Mouse (Mus musculus) heart, embryonic 15.5 days (tissue): ENCODE measurements at regions not wholly inside any gene's neighbourhood (a gene's known extent, or its start where the extent isn't known, plus 50 kb on each side); places are given as distances from the start of the nearest gene placed in this dataset.

ENCODE experiments used
- ATAC-seq: fragments of 200-750 bp; cut with Nextera tagmentation; replicated peaks from 2 replicates; pipeline ENCODE4 v1.8.0; 2017; ENCODE audit warnings: low read depth, moderate TSS enrichment; ENCODE audit not compliant: insufficient number of reproducible peaks, insufficient read depth, low FRiP score
- H3K27ac ChIP-seq: fragments of 300-500 bp; sonication (generic); 2 replicates; pipeline ENCODE4 v1.5.1; 2015; ENCODE audit warnings: mild to moderate bottlenecking, inconsistent platforms
- H3K27me3 ChIP-seq: fragments of 300-500 bp; sonication (generic); 2 replicates; pipeline ENCODE4 v1.6.1; 2015; ENCODE audit warnings: inconsistent platforms
- H3K36me3 ChIP-seq: fragments of 300-500 bp; sonication (generic); 2 replicates; pipeline ENCODE4 v1.6.1; 2015; ENCODE audit warnings: mild to moderate bottlenecking, inconsistent platforms
- H3K4me1 ChIP-seq: fragments of 300-500 bp; sonication (generic); replicated peaks from 2 replicates; pipeline ENCODE4 v1.6.1; 2015; ENCODE audit warnings: inconsistent platforms
- H3K4me2 ChIP-seq: fragments of 300-500 bp; sonication (generic); 2 replicates; pipeline ENCODE4 v1.6.1; 2015; ENCODE audit warnings: inconsistent platforms, mild to moderate bottlenecking, moderate library complexity
- H3K4me3 ChIP-seq: fragments of 300-500 bp; sonication (generic); 2 replicates; pipeline ENCODE4 v1.5.1; 2015; ENCODE audit warnings: mild to moderate bottlenecking, inconsistent platforms
- H3K9ac ChIP-seq: fragments of 300-500 bp; sonication (generic); 2 replicates; pipeline ENCODE4 v1.6.1; 2015; ENCODE audit warnings: mild to moderate bottlenecking, inconsistent platforms
- H3K9me3 ChIP-seq: fragments of 300-500 bp; sonication (generic); replicated peaks from 2 replicates; pipeline ENCODE4 v1.6.1; 2016; ENCODE audit warnings: inconsistent platforms
- WGBS: fragments of 180-500 bp; shearing (Covaris S2); methylation state at CpG from one replicate; pipeline ENCODE4 v1.1.7; 2015; ENCODE audit warnings: mixed read lengths; 5-methylcytosine and 5-hydroxymethylcytosine counted together

- H3K36me3 ChIP-seq, result no peaks in the 10 kb centered on the region
- no peaks in the 10 kb centered on the region for H3K27me3 ChIP-seq
- H3K4me1 ChIP-seq, result peaks cover 3% of the 10 kb centered on the region; the same call in 1 of the 2 replicates
- WGBS, result 39% methylated on average over 4 of the region's 4 CpGs
- 0 out of 2 replicates have a peak, but pooled peaks have one; percentile 47 for ATAC-seq
- peak overlapping the region; percentile 61 for H3K27ac ChIP-seq
- H3K9me3 ChIP-seq, result no peaks in the 10 kb centered on the region
- no peak overlapping the region for H3K9ac ChIP-seq
- no peak overlapping the region for H3K4me3 ChIP-seq
- peak overlapping the region; percentile 29; the same call in 1 of the 2 replicates for H3K4me2 ChIP-seq
These were observed 397.3 kb upstream of the Zeb2 start for GRCm38 (mm10) chr2:45514290-45515180.

- Histone ChIP-seq H3K9me3 (no peaks in the 10 kb centered on the region), H3K27ac (no peak overlapping the region), H3K27me3 (no peaks in the 10 kb centered on the region), H3K36me3 (no peaks in the 10 kb centered on the region), H3K4me3 (no peak overlapping the region), H3K4me2 (no peak overlapping the region), H3K9ac (no peak overlapping the region), H3K4me1 (no peaks in the 10 kb centered on the region)
- no peak for ATAC-seq
These were observed 395.7 kb upstream of the Zeb2 start for GRCm38 (mm10) chr2:45512852-45513251.

GRCm38 (mm10) chr2:45511791-45512190, 394.6 kb upstream of the Zeb2 start:
- WGBS, result 79% methylated on average over 3 of the region's 3 CpGs
- Histone ChIP-seq H3K9ac (no peak overlapping the region), H3K4me1 (no peaks in the 10 kb centered on the region), H3K4me2 (no peak overlapping the region), H3K4me3 (no peak overlapping the region), H3K27me3 (no peaks in the 10 kb centered on the region), H3K9me3 (no peaks in the 10 kb centered on the region), H3K27ac (no peak overlapping the region), H3K36me3 (no peaks in the 10 kb centered on the region)
- ATAC-seq, result no peak

GRCm38 (mm10) chr2:45504468-45504867, 387.3 kb upstream of the Zeb2 start:
- Histone ChIP-seq H3K9ac (no peak overlapping the region), H3K36me3 (no peaks in the 10 kb centered on the region), H3K4me3 (no peak overlapping the region), H3K27ac (no peak overlapping the region), H3K4me2 (no peak overlapping the region), H3K27me3 (no peaks in the 10 kb centered on the region), H3K4me1 (no peaks in the 10 kb centered on the region), H3K9me3 (no peaks in the 10 kb centered on the region)
- ATAC-seq, result no peak
- WGBS, result 90% methylated on average over 4 of the region's 4 CpGs

GRCm38 (mm10) chr2:45493656-45494055, 376.5 kb upstream of the Zeb2 start:
- Histone ChIP-seq H3K27ac (no peak overlapping the region), H3K9me3 (no peaks in the 10 kb centered on the region), H3K4me1 (no peaks in the 10 kb centered on the region), H3K36me3 (no peaks in the 10 kb centered on the region), H3K9ac (no peak overlapping the region), H3K27me3 (no peaks in the 10 kb centered on the region), H3K4me2 (no peak overlapping the region), H3K4me3 (no peak overlapping the region)
- 83% methylated on average over 2 of the region's 2 CpGs for WGBS
- no peak for ATAC-seq

- Histone ChIP-seq H3K4me2 (no peak overlapping the region), H3K9ac (no peak overlapping the region), H3K4me3 (no peak overlapping the region), H3K9me3 (no peaks in the 10 kb centered on the region), H3K36me3 (no peaks in the 10 kb centered on the region), H3K4me1 (no peaks in the 10 kb centered on the region), H3K27ac (no peak overlapping the region), H3K27me3 (no peaks in the 10 kb centered on the region)
- no peak for ATAC-seq
- WGBS, result 76% methylated on average over 5 of the region's 5 CpGs
These were observed 369.3 kb upstream of the Zeb2 start for GRCm38 (mm10) chr2:45486530-45486929.

GRCm38 (mm10) chr2:45485477-45485876, 368.3 kb upstream of the Zeb2 start:
- Histone ChIP-seq H3K4me1 (no peaks in the 10 kb centered on the region), H3K36me3 (no peaks in the 10 kb centered on the region), H3K4me2 (no peak overlapping the region), H3K9me3 (no peaks in the 10 kb centered on the region), H3K9ac (no peak overlapping the region), H3K27ac (no peak overlapping the region), H3K27me3 (no peaks in the 10 kb centered on the region), H3K4me3 (no peak overlapping the region)
- 78% methylated on average over 10 of the region's 10 CpGs for WGBS
- no peak for ATAC-seq

- no peak overlapping the region for H3K27ac ChIP-seq
- H3K27me3 ChIP-seq, result no peaks in the 10 kb centered on the region
- H3K9me3 ChIP-seq, result no peaks in the 10 kb centered on the region
- H3K9ac ChIP-seq, result no peak overlapping the region
- ATAC-seq, result no peak
- WGBS, result 78% methylated on average over 2 of the region's 2 CpGs
- H3K4me1 ChIP-seq, result no peaks in the 10 kb centered on the region
- H3K4me2 ChIP-seq, result no peak overlapping the region
- no peaks in the 10 kb centered on the region for H3K36me3 ChIP-seq
- no peak overlapping the region for H3K4me3 ChIP-seq
These were observed 363.5 kb upstream of the Zeb2 start for GRCm38 (mm10) chr2:45480671-45481070.

GRCm38 (mm10) chr2:45475996-45476395, 358.8 kb upstream of the Zeb2 start:
- no peak for ATAC-seq
- Histone ChIP-seq H3K4me3 (no peak overlapping the region), H3K4me2 (no peak overlapping the region), H3K27me3 (no peaks in the 10 kb centered on the region), H3K9me3 (no peaks in the 10 kb centered on the region), H3K27ac (no peak overlapping the region), H3K36me3 (no peaks in the 10 kb centered on the region), H3K4me1 (no peaks in the 10 kb centered on the region), H3K9ac (no peak overlapping the region)

- H3K36me3 ChIP-seq, result no peaks in the 10 kb centered on the region
- H3K4me1 ChIP-seq, result no peaks in the 10 kb centered on the region
- H3K4me2 ChIP-seq, result no peak overlapping the region
- no peaks in the 10 kb centered on the region for H3K9me3 ChIP-seq
- WGBS, result 79% methylated on average over 4 of the region's 4 CpGs
- no peak overlapping the region for H3K4me3 ChIP-seq
- ATAC-seq, result no peak
- H3K27ac ChIP-seq, result no peak overlapping the region
- no peaks in the 10 kb centered on the region for H3K27me3 ChIP-seq
- no peak overlapping the region for H3K9ac ChIP-seq
These were observed 347.1 kb upstream of the Zeb2 start for GRCm38 (mm10) chr2:45464306-45464705.

GRCm38 (mm10) chr2:45459410-45459809, 342.2 kb upstream of the Zeb2 start:
- Histone ChIP-seq H3K4me2 (no peak overlapping the region), H3K9ac (no peak overlapping the region), H3K9me3 (no peaks in the 10 kb centered on the region), H3K4me3 (no peak overlapping the region), H3K27ac (no peak overlapping the region), H3K36me3 (no peaks in the 10 kb centered on the region), H3K27me3 (no peaks in the 10 kb centered on the region), H3K4me1 (no peaks in the 10 kb centered on the region)
- ATAC-seq, result no peak

- WGBS, result 85% methylated on average over 2 of the region's 2 CpGs
- no peak for ATAC-seq
These were observed 337.6 kb upstream of the Zeb2 start for GRCm38 (mm10) chr2:45454811-45455210.

More at GRCm38 (mm10) chr2:45454811-45455210, 337.6 kb upstream of the Zeb2 start:
- H3K27ac ChIP-seq, result no peak overlapping the region
- no peak overlapping the region for H3K9ac ChIP-seq
- no peaks in the 10 kb centered on the region for H3K9me3 ChIP-seq
- no peak overlapping the region for H3K4me2 ChIP-seq
- no peaks in the 10 kb centered on the region for H3K4me1 ChIP-seq
- no peaks in the 10 kb centered on the region for H3K27me3 ChIP-seq
- H3K4me3 ChIP-seq, result no peak overlapping the region
- no peaks in the 10 kb centered on the region for H3K36me3 ChIP-seq
